Mouse (Mus musculus) spleen, postnatal 36 days (tissue): ENCODE measurements around the gene Acadvl.

Experiments used
- DNase-seq, 2 experiments: peaks; one replicate each; pipeline ENCODE4 v3.0.0; 2022; ENCODE audit warnings: low spot score in 2 of 2, mixed read lengths in 1 of 2

The Acadvl gene

DNA sequence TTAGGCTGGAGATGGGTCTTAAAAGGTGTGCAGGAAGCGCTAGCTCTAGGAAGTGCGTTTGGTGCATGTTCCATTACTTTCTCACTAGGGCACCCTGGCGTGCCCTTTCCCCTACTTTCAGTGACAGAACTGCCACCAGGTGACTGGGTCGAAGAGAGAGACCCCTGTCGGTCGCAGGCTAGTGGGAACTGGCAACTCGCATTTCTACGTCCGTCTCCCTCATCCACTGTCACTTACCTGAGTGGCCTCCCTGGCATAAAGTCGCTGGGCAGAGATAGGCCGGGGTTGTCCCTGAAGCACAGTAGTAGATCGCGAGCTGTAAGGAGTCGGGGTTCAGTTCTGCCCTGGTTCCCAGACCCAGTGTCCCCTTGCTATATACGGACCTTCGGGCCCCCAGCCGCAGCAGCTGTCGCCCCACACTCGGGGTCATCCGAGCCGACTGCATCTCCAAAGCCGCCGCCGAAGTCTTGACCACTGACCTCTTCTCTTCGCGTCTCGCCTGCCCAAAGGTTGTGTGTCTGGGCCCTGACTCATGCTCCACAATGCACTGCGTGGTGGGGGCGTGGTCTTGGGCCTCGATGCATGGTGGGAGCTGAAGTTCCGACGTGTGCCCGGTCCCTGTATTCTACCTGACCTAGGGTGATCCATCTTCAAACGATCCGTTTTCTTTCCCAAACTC is at the start of gene Acadvl:
TSS of gene Acadvl (minus strand) at position 532 of the 679 bp plus-strand sequence.
- peak; percentile 84 to 89 for DNase-seq

DNA sequence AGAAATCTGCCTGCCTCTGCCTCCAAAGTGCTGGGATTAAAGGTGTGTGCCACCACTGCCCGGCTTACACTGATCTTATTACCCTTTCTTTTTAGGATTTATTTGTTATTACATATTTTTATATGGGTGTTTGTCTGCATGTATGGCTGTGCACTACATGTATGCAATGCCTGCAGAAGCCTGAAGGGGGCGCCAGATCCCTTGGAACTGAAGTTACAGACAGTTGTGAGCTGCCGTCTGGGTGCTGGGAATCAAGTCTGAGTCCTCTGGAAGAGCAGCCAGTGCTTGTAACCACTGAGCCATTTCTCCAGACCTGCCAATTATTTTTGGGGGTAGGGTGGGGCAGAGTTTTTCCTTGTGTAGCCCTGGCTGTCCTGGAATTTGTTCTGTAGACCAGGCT is 47.8 kb upstream of the Acadvl start:
- no peak for DNase-seq

DNA sequence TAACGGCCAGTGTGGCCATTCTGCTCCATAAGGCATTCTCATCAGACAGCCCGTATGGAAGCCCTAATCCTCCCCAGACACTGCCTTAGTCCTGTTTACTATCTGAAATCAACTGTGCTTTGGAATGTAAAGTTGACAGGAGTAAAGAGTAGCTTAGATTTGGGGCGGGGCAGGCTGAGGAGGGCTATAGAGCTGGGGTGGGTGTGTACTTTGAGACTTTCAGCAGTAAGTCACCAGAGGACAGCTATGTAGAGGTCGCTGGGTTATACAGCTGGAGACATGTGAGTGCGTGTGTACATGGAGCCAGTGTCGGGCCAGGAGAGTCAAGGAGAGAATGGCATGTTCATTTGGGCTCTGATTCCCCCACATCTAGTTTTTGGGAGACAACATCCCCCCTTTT is 44.7 kb upstream of the Acadvl start:
- DNase-seq = no peak

DNA sequence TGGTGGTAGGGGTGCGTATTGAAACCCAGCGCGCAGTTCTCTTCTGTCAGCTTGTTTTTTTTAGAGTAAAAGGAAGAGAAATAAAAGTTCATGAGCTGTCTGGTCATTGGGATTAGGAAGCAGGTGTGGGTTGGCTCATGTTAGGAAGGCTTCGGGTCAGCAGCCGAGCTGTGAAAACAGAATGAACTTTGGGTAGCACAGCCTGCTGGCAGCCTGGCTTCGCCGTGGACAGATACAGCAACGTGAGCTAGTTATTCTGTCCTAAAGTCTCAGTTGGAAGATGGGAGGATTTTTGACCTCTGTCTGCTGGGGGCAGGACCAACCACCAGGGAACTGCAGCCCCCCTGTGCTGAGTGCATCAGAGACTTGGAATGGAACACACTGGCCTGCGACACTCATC is 42.6 kb upstream of the Acadvl start:
- DNase-seq = no peak

DNA sequence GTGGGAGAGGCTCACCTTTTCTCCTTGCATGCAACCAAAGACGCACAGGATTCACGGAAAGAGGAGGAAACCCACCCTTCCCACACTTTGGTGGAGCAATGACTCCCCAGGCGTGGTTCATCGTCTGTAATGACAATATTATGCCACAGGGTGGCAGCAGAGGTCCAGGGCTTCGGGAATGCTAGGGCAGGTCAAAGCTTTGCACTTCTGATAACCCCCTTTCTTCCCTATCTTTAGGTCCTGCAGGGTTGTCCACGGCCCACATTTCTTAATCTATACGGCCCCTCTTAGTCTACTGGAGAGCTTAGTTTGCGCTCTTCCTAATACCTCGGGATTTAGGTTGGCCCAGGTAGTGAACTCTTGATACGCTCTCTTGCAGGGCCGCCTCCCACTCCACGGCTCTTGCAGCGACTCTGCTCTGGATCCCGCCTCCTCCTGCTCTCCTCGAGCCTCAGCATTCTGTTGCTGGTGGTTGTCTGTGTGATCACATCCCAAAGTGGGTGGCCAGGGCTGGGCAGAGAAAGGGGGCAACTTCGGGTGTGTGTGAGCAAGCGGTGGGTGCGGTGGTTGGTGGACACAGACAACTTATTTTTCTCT is 40.5 kb upstream of the Acadvl start:
- DNase-seq = peak; percentile 43 to 60

DNA sequence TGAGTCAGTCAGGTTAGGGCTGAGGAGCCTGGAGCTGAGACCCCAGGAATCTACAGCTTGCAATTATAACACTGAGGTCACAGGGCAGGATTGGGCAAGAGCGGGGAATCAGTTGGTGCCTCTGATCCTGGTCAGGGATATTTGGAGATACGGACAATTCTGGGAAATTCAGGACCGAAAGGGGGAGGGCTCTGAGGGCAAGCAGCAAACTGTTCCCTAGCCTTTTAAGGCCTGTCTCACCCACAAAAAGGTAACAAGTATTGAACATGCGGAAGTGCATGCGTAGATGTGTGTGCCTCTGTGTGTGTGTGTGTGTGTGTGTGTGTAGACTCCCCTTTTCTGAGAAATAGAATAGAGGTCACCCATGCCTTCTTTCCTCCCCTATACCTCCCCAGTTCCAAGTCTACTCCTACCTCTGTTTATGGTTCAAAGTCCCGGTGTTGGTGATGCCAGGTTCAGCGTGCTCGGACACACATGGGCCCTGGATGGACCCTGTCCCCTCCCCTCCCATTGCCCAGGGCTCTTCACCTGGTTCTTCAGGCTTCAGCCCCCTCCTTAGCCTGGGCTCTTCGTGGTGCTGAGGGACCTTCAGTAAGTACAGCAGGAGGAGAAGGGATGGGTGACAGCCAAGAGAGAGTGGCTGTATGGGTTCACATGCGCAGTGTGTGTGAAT is 38.8 kb upstream of the Acadvl start, which contains the start of gene Asgr1:
TSS of gene Asgr1 (plus strand) at position 188 of the 673 bp plus-strand sequence.
- DNase-seq = no peak

DNA sequence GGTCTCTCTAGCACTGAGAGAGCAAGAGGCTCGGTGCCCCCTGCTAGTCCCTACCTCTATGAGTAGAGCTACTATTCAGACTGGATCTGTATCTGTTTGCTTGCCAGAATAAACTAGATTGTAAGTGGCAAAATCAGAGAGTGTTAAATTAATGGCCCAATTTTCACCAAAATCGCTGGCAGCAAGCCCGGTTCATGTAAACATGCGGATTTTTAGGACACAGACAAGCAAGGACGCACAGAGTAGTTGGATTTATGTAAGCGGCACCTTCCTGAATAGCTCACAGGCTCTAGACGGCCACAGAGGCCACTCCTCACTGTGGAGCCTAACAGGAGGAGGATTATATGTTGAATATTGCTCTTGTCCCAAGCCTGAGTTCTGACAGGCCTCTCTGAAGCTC is 37.9 kb upstream of the Acadvl start:
- no peak for DNase-seq

DNA sequence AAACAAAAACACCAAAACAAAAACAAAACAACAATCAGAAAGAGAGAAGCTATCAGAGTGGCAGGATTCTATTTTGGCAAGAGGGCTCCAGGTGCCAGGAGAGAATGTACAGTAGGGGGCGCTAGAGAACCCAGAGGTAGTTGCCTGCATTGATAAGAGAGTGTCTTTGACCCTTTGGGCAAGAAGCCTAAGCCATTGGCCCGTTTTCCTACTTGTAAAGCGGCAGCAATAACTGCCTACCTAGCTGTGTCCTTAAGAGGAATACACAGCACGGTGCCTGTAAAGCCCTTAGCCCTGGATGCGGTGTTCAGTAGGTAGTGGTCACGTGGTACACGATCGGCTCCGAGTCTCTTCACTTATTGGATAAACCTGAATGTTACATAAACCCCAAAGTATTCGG is 34.6 kb upstream of the Acadvl start:
- no peak for DNase-seq

DNA sequence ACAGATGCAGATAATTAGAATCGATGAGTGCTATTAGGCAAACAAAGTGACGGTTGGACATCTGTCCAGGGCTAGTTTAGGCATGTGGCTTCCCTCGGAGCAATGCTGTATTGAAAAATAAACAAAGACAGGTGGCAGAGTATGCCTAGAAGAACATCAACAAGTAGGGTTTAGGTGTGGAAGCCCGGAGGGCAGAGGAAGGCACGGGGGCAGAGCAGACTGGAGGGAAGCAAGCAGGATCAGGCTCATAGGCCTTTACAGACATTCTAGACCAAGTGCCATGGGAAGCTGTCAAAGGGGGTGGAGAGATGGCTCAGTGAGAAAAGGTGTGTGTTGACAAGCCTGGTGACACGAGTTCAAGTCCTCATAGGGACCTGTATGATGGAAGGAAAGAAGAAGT is 34.2 kb upstream of the Acadvl start:
- no peak for DNase-seq

DNA sequence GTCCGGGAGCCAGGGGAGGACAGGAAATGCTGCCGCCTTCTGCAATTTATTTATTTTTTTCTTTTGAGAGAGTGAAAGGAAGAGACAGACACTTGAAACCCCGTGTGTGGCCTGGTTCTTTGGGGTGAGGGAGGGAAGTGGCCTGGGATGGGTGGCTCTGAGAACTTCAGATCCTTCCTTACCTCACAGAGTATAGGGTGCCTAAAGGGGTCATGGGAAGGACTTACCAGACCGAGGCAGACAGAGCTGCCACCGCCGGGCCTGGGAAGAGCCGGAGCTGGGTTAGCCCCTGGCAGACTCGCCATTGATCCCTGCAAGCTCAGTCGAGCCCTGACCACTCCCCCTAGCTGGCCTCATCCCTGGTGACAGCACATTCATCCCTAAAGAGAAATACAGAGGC is 30.2 kb upstream of the Acadvl start:
- DNase-seq = no peak

DNA sequence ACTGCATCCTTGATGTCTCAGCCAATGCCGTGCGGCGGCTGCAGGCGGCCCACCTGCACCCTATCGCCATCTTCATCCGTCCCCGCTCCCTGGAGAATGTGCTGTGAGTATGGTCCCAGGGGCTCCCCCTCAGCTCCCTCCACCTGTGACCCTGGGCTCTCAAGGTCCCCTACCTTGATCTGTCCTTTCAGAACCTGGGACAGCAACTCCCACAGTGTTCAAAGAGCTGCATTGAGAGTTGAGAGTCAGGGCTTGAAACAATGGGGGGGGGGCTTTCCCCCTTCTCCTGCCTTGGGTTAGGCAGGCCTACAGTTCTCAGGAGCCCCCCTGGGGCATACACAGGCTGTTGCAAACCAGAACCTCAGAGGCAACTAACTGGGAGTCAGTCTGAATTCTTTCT is 28.5 kb upstream of the Acadvl start:
- no peak for DNase-seq

DNA sequence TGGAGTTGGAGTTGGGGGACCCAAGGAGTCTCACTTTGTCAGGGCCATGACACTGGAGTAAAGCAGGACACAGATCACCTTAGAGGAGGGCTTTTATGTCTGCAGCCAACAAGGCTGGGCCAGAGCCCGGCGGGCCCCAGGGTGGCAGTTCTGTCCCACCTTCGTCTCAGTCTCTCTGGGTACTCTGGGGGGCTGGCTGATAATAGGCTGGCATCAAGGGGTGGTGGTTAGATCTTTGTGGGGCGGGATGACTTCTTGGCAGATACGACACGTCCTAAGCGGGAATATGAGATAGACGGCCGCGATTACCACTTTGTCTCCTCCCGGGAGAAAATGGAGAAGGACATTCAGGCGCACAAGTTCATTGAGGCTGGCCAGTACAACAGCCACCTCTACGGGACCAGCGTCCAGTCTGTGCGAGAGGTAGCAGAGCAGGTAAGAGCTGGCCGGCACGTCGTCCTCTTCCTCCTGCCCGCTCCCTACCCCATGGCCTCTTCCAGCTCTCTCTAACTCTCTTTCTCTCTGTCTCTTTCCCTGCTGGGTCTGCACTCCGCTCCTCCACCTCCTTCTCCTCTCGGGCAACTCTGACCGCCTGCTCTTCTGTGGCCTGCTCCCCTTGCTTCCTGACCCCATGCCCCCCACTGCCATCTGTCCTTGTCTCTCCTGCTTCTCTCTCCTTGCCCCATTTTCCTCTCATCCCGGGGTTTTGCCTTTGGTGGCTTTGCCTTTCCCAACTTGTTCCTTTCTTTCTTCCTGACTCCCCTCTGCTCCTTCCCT is 27.3 kb upstream of the Acadvl start:
- DNase-seq = no peak

DNA sequence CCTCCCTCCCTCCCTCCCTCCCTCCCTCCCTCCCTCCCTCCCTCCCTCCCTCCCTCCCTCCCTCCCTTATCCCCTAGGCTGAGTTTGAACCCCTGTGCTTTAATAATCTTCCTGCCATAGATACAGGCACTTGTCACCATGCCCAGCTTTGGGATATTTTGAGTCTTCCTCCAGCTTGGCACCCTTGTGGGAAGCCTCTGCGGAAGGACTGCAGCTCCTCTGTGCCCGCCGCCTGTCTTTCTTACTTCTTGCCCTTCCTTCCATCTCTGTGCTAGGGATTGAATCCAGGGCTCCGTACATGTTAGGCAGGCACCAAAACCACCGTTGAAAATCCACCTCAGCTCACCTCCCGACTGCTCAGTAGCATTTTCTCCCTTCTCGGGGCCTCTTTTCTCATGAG is 25.0 kb upstream of the Acadvl start:
- DNase-seq = no peak

DNA sequence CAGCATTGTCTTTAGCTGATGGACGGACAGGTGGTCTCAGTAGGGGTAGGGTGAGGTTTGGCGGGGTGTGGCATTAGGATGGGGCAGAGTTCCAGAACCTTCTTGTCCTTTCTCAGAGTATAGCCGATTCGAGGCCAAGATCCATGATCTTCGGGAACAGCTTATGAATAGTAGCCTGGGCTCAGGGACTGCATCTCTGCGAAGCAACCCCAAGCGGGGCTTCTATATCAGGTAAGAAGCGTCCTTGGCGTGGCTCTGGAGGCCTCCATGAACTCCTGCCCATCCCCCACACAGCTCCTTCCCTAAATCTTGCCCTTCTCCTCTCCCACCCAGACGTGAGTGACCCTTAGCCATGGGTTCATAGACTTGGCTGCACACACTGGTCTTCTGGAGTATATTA is 24.4 kb upstream of the Acadvl start:
- DNase-seq = no peak

DNA sequence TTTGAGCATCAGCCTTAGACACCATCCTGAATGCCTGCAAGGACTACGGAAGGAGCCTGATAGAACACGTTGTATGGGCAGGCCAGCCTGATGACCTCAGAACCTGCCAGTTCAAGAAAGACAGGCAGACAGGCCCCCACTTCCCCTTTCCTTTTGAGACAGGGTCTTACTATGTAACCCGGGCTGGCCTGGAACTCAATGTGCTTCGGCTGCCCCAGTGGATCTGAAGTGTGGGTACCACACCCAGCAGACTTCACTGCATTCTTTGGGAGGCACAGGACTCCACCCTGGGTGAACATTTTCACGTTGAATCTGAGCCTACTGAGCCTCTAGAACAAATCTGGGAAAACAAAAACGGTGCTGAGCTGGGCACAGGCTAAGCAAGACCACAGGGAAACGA is 23.0 kb upstream of the Acadvl start:
- no peak for DNase-seq

DNA sequence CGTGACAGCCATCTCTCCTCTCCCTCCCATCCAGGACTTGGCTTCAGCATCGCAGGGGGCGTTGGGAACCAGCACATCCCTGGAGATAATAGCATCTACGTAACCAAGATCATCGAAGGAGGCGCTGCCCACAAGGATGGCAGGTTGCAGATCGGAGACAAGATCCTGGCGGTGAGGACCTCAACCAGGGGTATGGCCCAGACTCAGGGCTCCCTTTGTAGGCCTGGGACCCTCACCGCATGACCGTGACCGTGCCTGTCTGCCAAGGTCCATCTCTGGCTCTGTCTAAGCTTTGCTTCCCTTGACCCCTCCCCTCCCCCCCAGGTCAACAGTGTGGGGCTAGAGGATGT is 16.1 kb upstream of the Acadvl start:
- no peak for DNase-seq

DNA sequence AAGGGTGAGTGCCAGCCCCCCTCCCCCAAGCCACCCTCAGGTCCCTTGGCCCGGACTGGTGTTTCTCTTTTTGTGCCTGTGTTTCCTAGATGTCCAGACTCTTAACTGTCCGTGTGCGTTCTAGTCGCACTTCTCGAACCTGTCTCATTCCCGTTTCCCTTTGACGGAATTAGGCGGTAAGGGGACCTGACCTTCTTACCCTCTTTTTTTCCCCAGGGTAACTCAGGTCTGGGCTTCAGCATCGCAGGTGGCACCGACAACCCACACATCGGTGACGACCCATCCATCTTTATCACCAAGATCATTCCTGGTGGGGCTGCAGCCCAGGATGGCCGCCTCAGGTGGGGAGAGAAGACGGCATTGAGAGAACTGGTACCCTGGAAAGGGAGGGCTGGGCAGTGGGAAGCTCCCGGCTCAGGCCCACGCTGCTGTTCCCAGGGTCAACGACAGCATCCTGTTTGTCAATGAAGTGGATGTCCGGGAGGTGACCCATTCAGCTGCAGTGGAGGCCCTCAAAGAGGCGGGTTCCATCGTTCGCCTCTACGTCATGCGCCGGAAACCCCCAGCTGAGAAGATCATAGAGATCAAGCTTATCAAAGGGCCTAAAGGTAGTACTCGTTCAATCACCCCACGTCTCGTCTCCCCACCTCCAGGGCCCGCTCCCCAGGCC is 15.6 kb upstream of the Acadvl start:
- DNase-seq = no peak

DNA sequence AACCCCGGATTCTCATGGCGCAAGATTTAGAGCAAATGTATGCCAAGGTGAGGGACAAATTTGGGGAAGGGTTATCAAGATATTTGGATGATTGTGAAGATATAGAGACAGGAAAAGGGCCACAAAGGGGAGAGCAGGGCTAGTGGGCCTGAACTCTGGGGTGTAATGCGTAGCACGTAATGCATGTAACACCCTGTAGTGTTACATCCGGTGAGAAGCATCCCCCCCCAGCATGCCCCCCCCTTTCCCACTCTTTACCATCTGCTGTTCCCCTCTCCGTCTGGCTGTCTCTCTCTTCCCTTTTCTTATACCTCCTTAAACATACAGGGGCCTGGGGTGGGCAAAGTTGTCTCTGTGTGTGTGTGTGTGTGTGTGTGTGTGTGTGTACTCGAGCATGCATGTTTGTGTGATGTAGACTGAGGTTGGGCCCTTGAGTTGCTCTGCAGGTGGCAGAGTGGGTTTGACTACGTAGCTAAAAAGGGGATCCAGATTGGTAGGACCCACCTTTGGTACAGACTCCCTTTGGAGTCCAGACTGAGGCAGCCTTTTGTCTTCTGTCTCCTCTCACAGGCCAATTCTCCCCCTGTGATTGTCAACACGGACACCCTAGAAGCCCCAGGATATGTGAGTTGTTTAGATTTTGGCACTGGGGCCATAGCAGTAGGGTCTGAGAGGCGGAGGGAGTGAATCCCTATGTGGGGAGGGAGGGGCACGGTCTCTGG is 14.8 kb upstream of the Acadvl start:
- DNase-seq = no peak

DNA sequence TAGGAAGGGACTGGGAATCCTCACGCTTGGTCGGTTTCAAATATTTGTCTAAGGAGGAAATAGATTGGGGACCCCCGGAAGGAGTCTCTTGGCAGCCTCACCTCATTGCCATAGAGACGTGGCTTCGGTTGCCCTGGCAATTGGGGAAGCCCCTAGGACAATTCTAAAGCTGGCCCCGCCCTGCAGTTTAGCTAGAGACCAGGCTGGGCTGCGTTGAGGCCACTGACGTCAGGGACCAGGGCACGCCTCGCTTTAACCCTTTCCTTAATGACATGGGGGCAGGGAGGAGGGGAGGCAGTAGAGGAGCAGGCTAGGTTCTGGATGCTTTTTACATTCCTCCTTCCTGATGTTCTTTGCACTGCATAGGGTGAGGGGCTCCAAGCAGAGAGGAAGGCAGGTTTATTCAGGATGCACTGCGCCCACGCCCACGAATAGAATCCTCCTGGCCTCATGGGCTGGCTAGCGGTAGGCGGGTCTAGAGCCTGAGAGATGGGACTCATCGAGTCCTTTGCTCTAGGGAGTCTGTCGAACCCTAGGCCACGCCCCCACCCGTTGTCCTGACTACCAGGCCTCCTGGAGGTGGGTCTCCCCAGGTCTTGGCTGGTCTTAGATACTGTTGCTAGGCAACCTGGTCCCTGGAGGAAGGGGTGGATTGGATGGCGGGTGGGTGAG is 14.1 kb upstream of the Acadvl start:
- DNase-seq = peak; percentile 83 to 85

DNA sequence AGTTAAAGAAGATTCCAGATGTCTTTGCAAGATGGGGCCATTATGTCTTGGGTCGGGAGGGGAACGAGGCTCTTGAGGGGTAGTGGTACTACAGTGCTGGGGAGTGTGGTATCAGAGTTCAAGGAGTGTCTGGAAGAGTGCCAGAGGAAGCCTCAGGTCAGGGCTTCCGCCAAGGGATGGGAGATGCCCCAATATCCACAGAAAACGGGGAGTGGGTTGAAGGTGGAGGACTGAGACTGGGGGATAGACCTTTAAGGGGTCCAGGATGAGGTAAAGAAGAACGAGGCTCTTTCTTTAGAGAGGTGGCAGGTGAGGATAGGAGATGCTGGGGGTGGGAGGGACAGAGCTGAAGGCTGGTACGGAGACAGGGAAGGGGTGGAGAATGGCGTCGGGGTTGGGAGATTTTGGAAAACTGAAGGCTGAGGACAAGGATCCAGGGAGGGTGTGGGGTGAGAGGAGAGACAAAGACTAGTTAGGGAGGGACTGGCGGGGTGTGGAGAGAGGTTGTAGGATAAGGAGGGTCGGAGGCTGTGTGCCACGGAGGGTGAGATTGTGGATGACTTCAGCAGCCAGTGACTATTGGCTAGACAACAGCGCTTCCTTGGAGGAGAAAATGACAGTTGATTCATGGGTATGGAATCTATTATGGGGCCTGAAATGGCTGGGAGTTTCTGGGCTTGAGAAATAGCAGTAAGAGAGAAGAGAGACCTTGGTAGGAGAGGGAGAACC is 13.4 kb upstream of the Acadvl start:
- no peak for DNase-seq
